Mouse (Mus musculus) hindbrain, embryonic 14.5 days (tissue): ENCODE data around the gene Rc3h1. TPM values are rescaled to one million over a fixed set of nuclear protein-coding genes. Genes with fewer than 3 reads are reported as not detected.
"Not testable (repeated sequence)": the region's sequence is repeated elsewhere in the genome, so short reads cannot be mapped to it uniquely, and the experiment has no call there.

Experiments
- ATAC-seq: fragments of 200-750 bp; cut with Nextera tagmentation; 2 replicates; pipeline ENCODE4 v1.8.0; 2017; ENCODE audit warnings: moderate number of reproducible peaks, mild to moderate bottlenecking, moderate TSS enrichment, moderate library complexity; ENCODE audit not compliant: low FRiP score
- DNase-seq: peaks from one replicate; pipeline ENCODE4 v3.0.0-alpha.2; 2015; ENCODE audit warnings: low spot score
- H3K27ac ChIP-seq: fragments of 300-500 bp; sonication (generic); 2 replicates; pipeline ENCODE4 v1.5.1; 2014; ENCODE audit warnings: mild to moderate bottlenecking, moderate library complexity
- H3K27me3 ChIP-seq: fragments of 300-500 bp; sonication (generic); 2 replicates; pipeline ENCODE4 v1.6.1; 2014; ENCODE audit warnings: mild to moderate bottlenecking, low read length, mixed read lengths; ENCODE audit not compliant: control insufficient read depth, insufficient read depth
- H3K36me3 ChIP-seq: fragments of 300-500 bp; sonication (generic); replicated peaks from 2 replicates; pipeline ENCODE4 v1.6.1; 2014; ENCODE audit not compliant: control insufficient read depth, insufficient read depth
- H3K4me1 ChIP-seq: fragments of 300-500 bp; sonication (generic); replicated peaks from 2 replicates; pipeline ENCODE4 v1.6.1; 2014; ENCODE audit warnings: antibody characterized with exemption, low read length, mixed read lengths; ENCODE audit not compliant: control insufficient read depth, insufficient read depth
- H3K4me2 ChIP-seq: fragments of 300-500 bp; sonication (generic); replicated peaks from 2 replicates; pipeline ENCODE4 v1.6.1; 2014; ENCODE audit warnings: mild to moderate bottlenecking, moderate library complexity
- H3K4me3 ChIP-seq: fragments of 300-500 bp; sonication (generic); replicated peaks from 2 replicates; pipeline ENCODE4 v1.5.1; 2014; ENCODE audit warnings: mild to moderate bottlenecking, low read length
- H3K9ac ChIP-seq: fragments of 300-500 bp; sonication (generic); 2 replicates; pipeline ENCODE4 v1.6.1; 2014
- H3K9me3 ChIP-seq: fragments of 300-500 bp; sonication (generic); 2 replicates; pipeline ENCODE4 v1.6.1; 2016; ENCODE audit warnings: low read length; ENCODE audit not compliant: control insufficient read depth
- WGBS: fragments of 180-500 bp; shearing (Covaris S2); extraction: QIAGEN DNeasy Blood & Tissue Kit; methylation state at CpG from one replicate; pipeline ENCODE4 v1.1.7; 2014; 5-methylcytosine and 5-hydroxymethylcytosine counted together
- polyA plus RNA-seq: library from polyadenylated mRNA; unstranded; fragments of >200 nt; fragmentation: Nextera tagmentation; extraction: Ambion mirVana; gene quantifications from 2 replicates; pipeline ENCODE4 v1.2.1, GENCODE M21; 2014

Rc3h1 gene
- polyA plus RNA-seq: 7.7 and 9.1 TPM in 2 replicates

GRCm38 (mm10) chr1:160906057-160906557 is at the start of gene Rc3h1:
Gene Rc3h1 (plus strand): TSS chr1:160906418.
- DNase-seq: peak; percentile 92

GRCm38 (mm10) chr1:160858132-160858531 is 48.1 kb upstream of the Rc3h1 start:
- H3K27ac ChIP-seq: no peak overlapping the region
- H3K4me1 ChIP-seq: no peaks in the 10 kb centered on the region
- H3K4me3 ChIP-seq: no peak overlapping the region
- H3K9me3 ChIP-seq: no peaks in the 10 kb centered on the region
- H3K4me2 ChIP-seq: no peak overlapping the region
- DNase-seq: no peak
- no peaks in the 10 kb centered on the region for H3K27me3 ChIP-seq
- H3K9ac ChIP-seq: no peak overlapping the region
- WGBS: 98% methylated on average over 3 of the region's 3 CpGs
- no peaks in the 10 kb centered on the region for H3K36me3 ChIP-seq
- no peak for ATAC-seq

More at GRCm38 (mm10) chr1:160906057-160906557, at the start of gene Rc3h1:
- H3K9ac ChIP-seq: peak within 1 kb of the TSS; percentile 93
- under 1% methylated on average over 29 of the region's 45 CpGs for WGBS
- H3K27me3 ChIP-seq: no peaks in the 10 kb centered on the region
- H3K4me1 ChIP-seq: peaks cover 20% of the 10 kb centered on the region
- H3K4me3 ChIP-seq: peak within 1 kb of the TSS; percentile 79
- peak within 1 kb of the TSS; percentile 93 for H3K27ac ChIP-seq
- H3K4me2 ChIP-seq: peak within 1 kb of the TSS; percentile 64
- peak; percentile 96 for ATAC-seq
- H3K36me3 ChIP-seq: no peaks in the 10 kb centered on the region
- no peaks in the 10 kb centered on the region for H3K9me3 ChIP-seq

GRCm38 (mm10) chr1:160859874-160860273 is 46.3 kb upstream of the Rc3h1 start:
- not testable (repeated sequence) for H3K9me3 ChIP-seq, H3K27ac ChIP-seq, H3K9ac ChIP-seq, H3K4me2 ChIP-seq, H3K4me3 ChIP-seq, H3K36me3 ChIP-seq, DNase-seq, H3K4me1 ChIP-seq, H3K27me3 ChIP-seq, ATAC-seq

- no peaks in the 10 kb centered on the region for H3K36me3 ChIP-seq
- WGBS: 90% methylated on average over 2 of the region's 2 CpGs
- no peaks in the 10 kb centered on the region for H3K9me3 ChIP-seq
- no peak overlapping the region for H3K27ac ChIP-seq
- no peaks in the 10 kb centered on the region for H3K4me1 ChIP-seq
- H3K4me2 ChIP-seq: no peak overlapping the region
- H3K9ac ChIP-seq: no peak overlapping the region
- no peaks in the 10 kb centered on the region for H3K27me3 ChIP-seq
- DNase-seq: no peak
- no peak overlapping the region for H3K4me3 ChIP-seq
- no peak for ATAC-seq
Observed at GRCm38 (mm10) chr1:160861142-160861541, 45.1 kb upstream of the Rc3h1 start.

- no peak for DNase-seq
Observed at GRCm38 (mm10) chr1:160861632-160862031, 44.6 kb upstream of the Rc3h1 start.

GRCm38 (mm10) chr1:160863027-160863426 is 43.2 kb upstream of the Rc3h1 start:
- Histone ChIP-seq H3K9ac (no peak overlapping the region), H3K27me3 (no peaks in the 10 kb centered on the region), H3K4me3 (no peak overlapping the region), H3K27ac (no peak overlapping the region), H3K4me1 (no peaks in the 10 kb centered on the region), H3K4me2 (no peak overlapping the region), H3K9me3 (no peaks in the 10 kb centered on the region), H3K36me3 (no peaks in the 10 kb centered on the region)
- ATAC-seq (no peak), DNase-seq (no peak)
- WGBS: 77% methylated on average over 4 of the region's 4 CpGs

More at GRCm38 (mm10) chr1:160861632-160862031, 44.6 kb upstream of the Rc3h1 start:
- no peaks in the 10 kb centered on the region for H3K27me3 ChIP-seq
- H3K27ac ChIP-seq: no peak overlapping the region
- no peak overlapping the region for H3K4me2 ChIP-seq
- 91% methylated on average over 1 of the region's 1 CpGs for WGBS
- H3K4me3 ChIP-seq: no peak overlapping the region
- H3K9ac ChIP-seq: no peak overlapping the region
- no peak for ATAC-seq
- no peaks in the 10 kb centered on the region for H3K4me1 ChIP-seq
- no peaks in the 10 kb centered on the region for H3K36me3 ChIP-seq
- no peaks in the 10 kb centered on the region for H3K9me3 ChIP-seq

GRCm38 (mm10) chr1:160874757-160875156 is 31.5 kb upstream of the Rc3h1 start:
- 75% methylated on average over 1 of the region's 1 CpGs for WGBS
- Histone ChIP-seq H3K9me3 (no peaks in the 10 kb centered on the region), H3K27me3 (no peaks in the 10 kb centered on the region), H3K4me3 (no peak overlapping the region), H3K4me1 (no peaks in the 10 kb centered on the region), H3K4me2 (no peak overlapping the region), H3K9ac (no peak overlapping the region), H3K27ac (no peak overlapping the region), H3K36me3 (no peaks in the 10 kb centered on the region)
- ATAC-seq (no peak), DNase-seq (no peak)

- Histone ChIP-seq H3K4me1 (no peaks in the 10 kb centered on the region), H3K9ac (no peak overlapping the region), H3K27me3 (no peaks in the 10 kb centered on the region), H3K4me2 (no peak overlapping the region), H3K36me3 (no peaks in the 10 kb centered on the region), H3K4me3 (no peak overlapping the region), H3K27ac (no peak overlapping the region), H3K9me3 (no peaks in the 10 kb centered on the region)
- ATAC-seq (no peak), DNase-seq (no peak)
- WGBS: 92% methylated on average over 4 of the region's 4 CpGs
Observed at GRCm38 (mm10) chr1:160876968-160877367, 29.2 kb upstream of the Rc3h1 start.

GRCm38 (mm10) chr1:160878485-160878884 is 27.7 kb upstream of the Rc3h1 start:
- 83% methylated on average over 4 of the region's 4 CpGs for WGBS
- H3K36me3 ChIP-seq: no peaks in the 10 kb centered on the region
- ATAC-seq (no peak), DNase-seq (no peak)
- no peaks in the 10 kb centered on the region for H3K9me3 ChIP-seq
- H3K27ac ChIP-seq: no peak overlapping the region
- H3K4me1 ChIP-seq: no peaks in the 10 kb centered on the region
- no peak overlapping the region for H3K9ac ChIP-seq
- no peaks in the 10 kb centered on the region for H3K27me3 ChIP-seq
- no peak overlapping the region for H3K4me3 ChIP-seq
- no peak overlapping the region for H3K4me2 ChIP-seq

- H3K27ac ChIP-seq, H3K9me3 ChIP-seq, H3K4me3 ChIP-seq, ATAC-seq, DNase-seq, H3K4me1 ChIP-seq, H3K9ac ChIP-seq, H3K27me3 ChIP-seq, H3K4me2 ChIP-seq, H3K36me3 ChIP-seq: not testable (repeated sequence)
- 61% methylated on average over 1 of the region's 1 CpGs for WGBS
Observed at GRCm38 (mm10) chr1:160881378-160881777, 24.8 kb upstream of the Rc3h1 start.
